Mouse (Mus musculus) forebrain, embryonic 16.5 days (tissue): Measurements from ENCODE around the gene Nanog. TPM values are rescaled to one million over a fixed set of nuclear protein-coding genes. Genes with fewer than 3 reads are reported as not detected.

Experiments used
- polyA plus RNA-seq: library from polyadenylated mRNA; unstranded; fragments of >200 nt; fragmentation: Nextera tagmentation; extraction: Ambion mirVana; gene quantifications from 2 replicates; pipeline ENCODE4 v1.2.1, GENCODE M21; 2015

Nanog gene
- polyA plus RNA-seq, 1 experiment from 2014 or later: 0.13 TPM

Other genes starting within 250 kb of the Nanog start
- 97.3 and 97.9 TPM in 2 replicates for gene Rimklb, start 208.7 kb upstream of the Nanog start, polyA plus RNA-seq
- 1.7 and 3.1 TPM in 2 replicates for gene Mfap5, start 201.6 kb upstream of the Nanog start, polyA plus RNA-seq
- gene Aicda, start 153.7 kb upstream of the Nanog start, polyA plus RNA-seq: 0.20 and 0.30 TPM in 2 replicates
- gene Apobec1, start 105.0 kb upstream of the Nanog start, polyA plus RNA-seq: 4.4 and 4.9 TPM in 2 replicates
- gene Gdf3, start 97.4 kb upstream of the Nanog start, polyA plus RNA-seq: not detected in 2 replicates
- not detected in 2 replicates for gene Dppa3, start 81.1 kb upstream of the Nanog start, polyA plus RNA-seq
- gene Slc2a3, start 94.2 kb downstream of the Nanog start, polyA plus RNA-seq: 25.9 and 33.7 TPM in 2 replicates
- gene Foxj2, start 112.4 kb downstream of the Nanog start, polyA plus RNA-seq: 8.1 and 8.5 TPM in 2 replicates
- gene C3ar1, start 148.7 kb downstream of the Nanog start, polyA plus RNA-seq: 1.0 and 1.8 TPM in 2 replicates
- 132 and 139 TPM in 2 replicates for gene Necap1, start 167.0 kb downstream of the Nanog start, polyA plus RNA-seq
- gene Clec4a1, start 214.4 kb downstream of the Nanog start, polyA plus RNA-seq: 0.46 and 1.0 TPM in 2 replicates
- gene Clec4a3, start 245.0 kb downstream of the Nanog start, polyA plus RNA-seq: 0.79 and 1.5 TPM in 2 replicates